Mouse (Mus musculus): Measurements from ENCODE around the gene Gpc6.

DNA sequence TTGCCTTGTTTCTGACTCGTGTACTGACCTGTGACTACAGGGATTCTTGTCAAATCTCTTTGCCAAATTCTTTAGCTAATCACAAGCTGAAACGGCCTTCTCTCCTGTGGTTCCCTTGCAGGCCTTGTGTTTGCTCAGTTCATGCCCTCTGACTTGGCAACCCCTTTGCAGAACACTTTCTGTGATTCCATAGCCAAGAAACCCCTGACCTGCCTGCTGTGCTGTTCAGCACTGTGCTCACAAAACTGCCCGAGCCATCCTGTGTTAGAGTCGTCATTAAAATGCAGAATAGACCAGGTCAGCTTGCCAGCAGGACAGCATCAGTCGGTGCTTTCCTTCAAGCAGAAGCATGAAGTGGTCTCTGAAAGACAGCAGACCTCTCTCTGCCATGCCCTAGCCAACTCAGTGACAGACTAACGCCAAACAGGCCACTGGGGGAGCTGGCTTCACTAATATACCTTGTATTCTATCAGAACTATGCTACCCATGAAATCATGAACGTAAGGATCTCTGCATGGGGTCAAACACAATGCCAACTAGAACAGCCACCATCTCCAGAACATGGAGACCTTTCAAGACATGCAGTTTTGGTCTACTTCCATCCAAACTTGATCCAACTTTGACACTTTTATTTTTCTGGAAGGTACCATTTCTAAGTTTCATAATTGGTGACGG is 459.1 kb downstream of the Gpc6 start:
- TF ChIP-seq POLR2A (IDR thresholded peaks at IDR 0.05; ENCODE audit: extremely low read depth, insufficient read depth, low read length) (no peak), CTCF (IDR thresholded peaks at IDR 0.05; ENCODE audit: extremely low read depth, insufficient read depth, low read length) (no peak)

All from cortical plate, adult 2 months (tissue).